Mouse (Mus musculus) stomach, postnatal 0 days (tissue): ENCODE results near the gene Begain.
A peak's percentile ranks its signal among the peaks of the same experiment; 100 is the strongest.

ENCODE experiments used
- CTCF ChIP-seq: IDR thresholded peaks from 2 replicates; pipeline ENCODE4 v1.5.1; 2016; ENCODE audit warnings: antibody characterized with exemption, low read depth, mild to moderate bottlenecking, moderate library complexity
- EP300 ChIP-seq: optimal IDR thresholded peaks from 2 replicates; pipeline ENCODE3; 2016; ENCODE audit warnings: antibody characterized with exemption

- TF ChIP-seq CTCF (peak; percentile 32), EP300 (no peak)
Observed at GRCm38 (mm10) chr12:108995976-108996636, 71.9 kb downstream of the Begain start.
